Mouse (Mus musculus) embryonic facial prominence, embryonic 11.5 days (tissue): Measurements from ENCODE around the gene Msh3. TPM values are rescaled to one million over a fixed set of nuclear protein-coding genes. Genes with fewer than 3 reads are reported as not detected.

Experiments
- ATAC-seq: fragments of 200-750 bp; cut with Nextera tagmentation; replicated peaks from 2 replicates; pipeline ENCODE4 v1.8.0; 2017; ENCODE audit warnings: low read depth; ENCODE audit not compliant: insufficient number of reproducible peaks, low FRiP score, low TSS enrichment
- DNase-seq: peaks from one replicate; pipeline ENCODE4 v3.0.0-alpha.2; 2015; ENCODE audit warnings: low spot score
- H3K27ac ChIP-seq: fragments of 300-500 bp; sonication (generic); replicated peaks from 2 replicates; pipeline ENCODE4 v1.5.1; 2014; ENCODE audit warnings: mild to moderate bottlenecking, low read depth, low read length, control low read depth
- H3K27me3 ChIP-seq: fragments of 300-500 bp; sonication (generic); 2 replicates; pipeline ENCODE4 v1.6.1; 2014; ENCODE audit warnings: mild to moderate bottlenecking, low read length, moderate library complexity, mixed read lengths; ENCODE audit not compliant: control insufficient read depth, insufficient read depth
- H3K36me3 ChIP-seq: fragments of 300-500 bp; sonication (generic); replicated peaks from 2 replicates; pipeline ENCODE4 v1.6.1; 2014; ENCODE audit warnings: low read depth, mild to moderate bottlenecking, low read length, moderate library complexity, mixed read lengths; ENCODE audit not compliant: control insufficient read depth, insufficient read depth
- H3K4me1 ChIP-seq: fragments of 300-500 bp; sonication (generic); 2 replicates; pipeline ENCODE4 v1.6.1; 2014; ENCODE audit warnings: low read length, mixed read lengths; ENCODE audit not compliant: control insufficient read depth, insufficient read depth
- H3K4me2 ChIP-seq: fragments of 300-500 bp; sonication (generic); 2 replicates; pipeline ENCODE4 v1.6.1; 2014; ENCODE audit warnings: low read depth, mild to moderate bottlenecking, control low read depth, low read length, moderate library complexity
- H3K4me3 ChIP-seq: fragments of 300-500 bp; sonication (generic); 2 replicates; pipeline ENCODE4 v1.5.1; 2014; ENCODE audit warnings: low read depth, low read length, control low read depth
- H3K9ac ChIP-seq: fragments of 300-500 bp; sonication (generic); replicated peaks from 2 replicates; pipeline ENCODE4 v1.6.1; 2014; ENCODE audit warnings: mild to moderate bottlenecking, control low read depth, low read length
- H3K9me3 ChIP-seq: fragments of 300-500 bp; sonication (generic); replicated peaks from 2 replicates; pipeline ENCODE4 v1.6.1; 2016; ENCODE audit warnings: mild to moderate bottlenecking, low read length, inconsistent platforms, mixed read lengths; ENCODE audit not compliant: control insufficient read depth
- WGBS: fragments of 180-500 bp; shearing (Covaris S2); extraction: QIAGEN DNeasy Blood & Tissue Kit; methylation state at CpG from one replicate; pipeline ENCODE4 v1.1.7; 2014; 5-methylcytosine and 5-hydroxymethylcytosine counted together
- polyA plus RNA-seq: library from polyadenylated mRNA; unstranded; fragments of >200 nt; fragmentation: Nextera tagmentation; extraction: Ambion mirVana; gene quantifications from 2 replicates; pipeline ENCODE4 v1.2.1, GENCODE M21; 2014

The Msh3 gene
- polyA plus RNA-seq, 1 experiment from 2014 or later: 45.6 TPM

GRCm38 (mm10) chr13:92370811-92371210 lies 16.0 kb upstream of the Msh3 start:
- ATAC-seq: no peak
- DNase-seq: no peak
- Histone ChIP-seq H3K4me3 (no peak overlapping the region), H3K9me3 (no peaks in the 10 kb centered on the region), H3K36me3 (peaks cover 7% of the 10 kb centered on the region; the same call in 1 of the 2 replicates), H3K27ac (no peak overlapping the region), H3K4me2 (no peak overlapping the region), H3K4me1 (no peaks in the 10 kb centered on the region), H3K27me3 (no peaks in the 10 kb centered on the region), H3K9ac (no peak overlapping the region)
- 83% methylated on average over 3 of the region's 3 CpGs for WGBS

DNA sequence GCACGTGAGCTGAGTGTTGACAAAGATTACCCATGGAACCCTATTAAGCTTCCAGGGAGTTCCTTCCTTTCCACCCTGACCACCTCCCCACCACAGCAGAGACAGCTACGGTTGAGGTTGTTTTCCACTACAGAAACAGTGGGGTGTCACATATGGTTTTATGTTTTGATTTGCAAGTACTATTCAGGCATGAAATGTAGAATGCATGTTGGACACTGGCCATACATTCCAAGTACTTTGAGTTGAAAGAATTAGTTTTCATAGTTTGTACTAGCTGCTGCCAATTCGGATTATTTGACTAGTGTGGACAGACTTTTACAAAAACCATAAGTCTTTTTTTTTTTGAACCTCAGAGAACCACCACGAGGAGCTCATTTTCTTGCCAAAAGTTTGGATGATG lies 10.5 kb upstream of the Msh3 start:
- ATAC-seq (no peak), DNase-seq (no peak)
- H3K9me3 ChIP-seq: no peaks in the 10 kb centered on the region
- no peak overlapping the region for H3K4me2 ChIP-seq
- H3K9ac ChIP-seq: no peak overlapping the region
- H3K4me1 ChIP-seq: no peaks in the 10 kb centered on the region
- H3K36me3 ChIP-seq: peaks cover 7% of the 10 kb centered on the region; the same call in 1 of the 2 replicates
- no peak overlapping the region for H3K4me3 ChIP-seq
- WGBS: 79% methylated on average over 4 of the region's 4 CpGs
- H3K27me3 ChIP-seq: no peaks in the 10 kb centered on the region
- H3K27ac ChIP-seq: no peak overlapping the region

- no peak overlapping the region for H3K9ac ChIP-seq
- no peaks in the 10 kb centered on the region for H3K4me1 ChIP-seq
- H3K4me2 ChIP-seq: no peak overlapping the region
- no peak overlapping the region for H3K27ac ChIP-seq
- ATAC-seq: no peak
- H3K36me3 ChIP-seq: no peaks in the 10 kb centered on the region
- DNase-seq: no peak
- no peak overlapping the region for H3K4me3 ChIP-seq
- 88% methylated on average over 2 of the region's 2 CpGs for WGBS
- no peaks in the 10 kb centered on the region for H3K9me3 ChIP-seq
- H3K27me3 ChIP-seq: no peaks in the 10 kb centered on the region
Observed at GRCm38 (mm10) chr13:92361609-92362008, 6.8 kb upstream of the Msh3 start.

- no peak for ATAC-seq
- 60% methylated on average over 2 of the region's 2 CpGs for WGBS
- H3K4me2 ChIP-seq: no peak overlapping the region
- H3K27ac ChIP-seq: no peak overlapping the region
- H3K9ac ChIP-seq: no peak overlapping the region
- no peak overlapping the region for H3K4me3 ChIP-seq
- H3K9me3 ChIP-seq: no peaks in the 10 kb centered on the region
- DNase-seq: peak; percentile 14
- no peaks in the 10 kb centered on the region for H3K36me3 ChIP-seq
- no peaks in the 10 kb centered on the region; the same call in 1 of the 2 replicates for H3K4me1 ChIP-seq
- no peaks in the 10 kb centered on the region for H3K27me3 ChIP-seq
Observed at GRCm38 (mm10) chr13:92357644-92358043, 2.8 kb upstream of the Msh3 start.

DNA sequence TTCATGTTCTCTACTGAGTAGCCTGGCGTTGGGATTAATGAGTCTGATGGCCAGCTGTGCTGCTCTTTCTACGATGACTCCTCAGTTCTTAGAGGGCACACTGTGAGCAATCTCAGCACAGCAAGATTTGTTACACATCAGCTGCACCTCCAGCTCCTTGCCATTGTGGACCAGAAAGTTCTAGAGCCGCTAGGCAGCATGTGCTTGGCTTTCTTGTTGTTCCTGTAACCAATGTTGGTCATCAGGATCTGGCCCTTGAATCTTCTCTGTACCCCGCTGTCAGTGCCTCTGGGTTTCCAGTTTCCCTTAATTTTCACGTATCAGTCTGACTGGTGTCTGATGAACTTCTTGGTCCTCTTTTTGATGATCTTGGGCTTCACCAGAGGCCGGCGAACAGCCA lies 1.6 kb upstream of the Msh3 start:
- no peaks in the 10 kb centered on the region for H3K36me3 ChIP-seq
- H3K4me2 ChIP-seq: peak overlapping the region; percentile 70
- 79% methylated on average over 7 of the region's 7 CpGs for WGBS
- H3K4me3 ChIP-seq: peak overlapping the region; percentile 59
- no peak overlapping the region for H3K27ac ChIP-seq
- H3K9me3 ChIP-seq: no peaks in the 10 kb centered on the region
- no peaks in the 10 kb centered on the region for H3K27me3 ChIP-seq
- no peak overlapping the region for H3K9ac ChIP-seq
- H3K4me1 ChIP-seq: no peaks in the 10 kb centered on the region; the same call in 1 of the 2 replicates
- DNase-seq: no peak
- ATAC-seq: no peak

GRCm38 (mm10) chr13:92355272-92355643 lies 455 bp upstream of the Msh3 start:
- no peak overlapping the region for H3K27ac ChIP-seq

GRCm38 (mm10) chr13:92353956-92354355 lies 847 bp downstream of the Msh3 start:
- Histone ChIP-seq H3K27me3 (no peaks in the 10 kb centered on the region), H3K27ac (no peak overlapping the region), H3K4me3 (peak overlapping the region; percentile 59), H3K9me3 (no peaks in the 10 kb centered on the region), H3K36me3 (no peaks in the 10 kb centered on the region), H3K9ac (peak overlapping the region; percentile 72), H3K4me2 (peak overlapping the region; percentile 23), H3K4me1 (no peaks in the 10 kb centered on the region; the same call in 1 of the 2 replicates)
- ATAC-seq: no peak
- DNase-seq: no peak
- WGBS: 32% methylated on average over 4 of the region's 4 CpGs

More at GRCm38 (mm10) chr13:92355272-92355643, 455 bp upstream of the Msh3 start:
- no peaks in the 10 kb centered on the region for H3K9me3 ChIP-seq
- DNase-seq: no peak
- H3K4me3 ChIP-seq: peak overlapping the region; percentile 59
- no peaks in the 10 kb centered on the region for H3K36me3 ChIP-seq
- ATAC-seq: peak; percentile 72
- no peaks in the 10 kb centered on the region for H3K27me3 ChIP-seq
- peak overlapping the region; percentile 70 for H3K4me2 ChIP-seq
- H3K4me1 ChIP-seq: no peaks in the 10 kb centered on the region; the same call in 1 of the 2 replicates
- whole genome bisulfite sequencing: 0% methylated on average over 24 of the region's 24 CpGs
- peak overlapping the region; percentile 67 for H3K9ac ChIP-seq

DNA sequence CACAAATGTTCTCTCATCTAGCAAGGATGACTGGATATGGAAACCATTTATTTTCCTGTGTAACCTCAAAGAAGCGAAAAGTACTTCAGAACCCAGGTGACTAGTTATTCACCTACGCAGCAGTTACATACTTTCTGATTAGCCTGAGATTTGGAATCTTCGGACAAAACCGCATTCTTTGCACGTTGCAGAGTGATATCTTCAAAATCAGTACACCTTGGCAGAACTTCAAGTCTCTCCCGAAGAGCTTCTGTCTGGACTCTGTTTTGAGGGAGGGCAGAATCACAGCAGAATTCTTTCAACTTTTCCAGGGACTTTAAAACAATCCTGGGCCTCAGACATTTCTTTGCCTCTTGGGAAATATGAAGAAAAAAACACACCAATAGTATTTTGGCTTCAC lies 3.7 kb downstream of the Msh3 start:
- Histone ChIP-seq H3K27me3 (no peaks in the 10 kb centered on the region), H3K27ac (no peak overlapping the region), H3K9ac (no peak overlapping the region), H3K4me3 (no peak overlapping the region), H3K4me2 (no peak overlapping the region), H3K36me3 (no peaks in the 10 kb centered on the region), H3K9me3 (no peaks in the 10 kb centered on the region), H3K4me1 (no peaks in the 10 kb centered on the region)
- DNase-seq (no peak), ATAC-seq (no peak)
- 93% methylated on average over 6 of the region's 6 CpGs for WGBS
